Mouse (Mus musculus): Measurements from ENCODE around the gene Sufu. TPM values are rescaled to one million over a fixed set of nuclear protein-coding genes. Genes with fewer than 3 reads are reported as not detected.

The Sufu gene
- polyA plus RNA-seq, 1 experiment from 2014 or later, result 29.1 TPM

DNA sequence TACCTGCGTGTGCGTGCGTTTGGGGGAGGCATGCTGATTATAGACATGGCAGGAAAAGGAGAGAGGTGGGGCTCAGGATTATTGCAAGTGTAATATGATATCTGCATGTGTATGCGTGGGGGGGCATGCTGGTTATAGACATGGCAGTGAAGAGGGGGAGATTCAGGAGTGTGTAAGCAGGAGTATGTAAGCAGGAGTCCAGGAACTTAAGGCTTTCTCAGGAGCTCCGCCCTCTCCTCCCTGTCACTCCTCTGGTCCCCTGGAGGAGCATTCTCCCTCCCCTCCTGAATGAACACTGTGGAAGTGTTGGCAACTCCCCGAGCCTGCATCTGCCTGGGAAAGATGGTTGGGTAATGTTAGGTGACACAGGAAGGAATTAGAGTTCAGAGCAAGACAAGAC, 51.2 kb downstream of the Sufu start:
- H3K9ac ChIP-seq (replicated peaks; ENCODE audit: low read length), result no peak overlapping the region
- H3K4me3 ChIP-seq (replicated peaks; ENCODE audit: low read depth, low read length), result no peak overlapping the region
- no peak overlapping the region for H3K27ac ChIP-seq (replicated peaks; ENCODE audit: low read depth, low read length)
- 57% methylated on average over 6 of the region's 6 CpGs for WGBS
- no peaks in the 10 kb centered on the region for H3K9me3 ChIP-seq (ENCODE audit: control insufficient read depth, low read length)
- peaks cover 11% of the 10 kb centered on the region for H3K4me1 ChIP-seq (ENCODE audit: control insufficient read depth, insufficient read depth, low read length)
- H3K27me3 ChIP-seq (ENCODE audit: control insufficient read depth, insufficient read depth, low read length), result no peaks in the 10 kb centered on the region
- H3K36me3 ChIP-seq (ENCODE audit: control insufficient read depth, insufficient read depth, low read length), result no peaks in the 10 kb centered on the region
- ATAC-seq (ENCODE audit: low FRiP score, low TSS enrichment) (no peak), DNase-seq (no peak)
- no peak overlapping the region for H3K4me2 ChIP-seq (ENCODE audit: low read length)

GRCm38 (mm10) chr19:46449261-46450005, 52.7 kb downstream of the Sufu start:
- H3K9ac ChIP-seq (replicated peaks; ENCODE audit: low read length), result no peak overlapping the region; the same call in 1 of the 2 replicates
- WGBS, result 91% methylated on average over 7 of the region's 7 CpGs

GRCm38 (mm10) chr19:46452052-46452827, 55.5 kb downstream of the Sufu start:
- ATAC-seq (ENCODE audit: low FRiP score, low TSS enrichment), result peak; percentile 27; the same call in 1 of the 2 replicates

More at GRCm38 (mm10) chr19:46449261-46450005, 52.7 kb downstream of the Sufu start:
- H3K36me3 ChIP-seq (ENCODE audit: control insufficient read depth, insufficient read depth, low read length), result peaks cover 10% of the 10 kb centered on the region
- H3K4me1 ChIP-seq (ENCODE audit: control insufficient read depth, insufficient read depth, low read length), result peaks cover 3% of the 10 kb centered on the region; the same call in 1 of the 2 replicates
- H3K27ac ChIP-seq (replicated peaks; ENCODE audit: low read depth, low read length), result no peak overlapping the region
- DNase-seq (no peak), ATAC-seq (ENCODE audit: low FRiP score, low TSS enrichment) (no peak)
- no peaks in the 10 kb centered on the region for H3K27me3 ChIP-seq (ENCODE audit: control insufficient read depth, insufficient read depth, low read length)
- no peak overlapping the region for H3K4me2 ChIP-seq (ENCODE audit: low read length)
- no peaks in the 10 kb centered on the region for H3K9me3 ChIP-seq (ENCODE audit: control insufficient read depth, low read length)
- no peak overlapping the region for H3K4me3 ChIP-seq (replicated peaks; ENCODE audit: low read depth, low read length)

DNA sequence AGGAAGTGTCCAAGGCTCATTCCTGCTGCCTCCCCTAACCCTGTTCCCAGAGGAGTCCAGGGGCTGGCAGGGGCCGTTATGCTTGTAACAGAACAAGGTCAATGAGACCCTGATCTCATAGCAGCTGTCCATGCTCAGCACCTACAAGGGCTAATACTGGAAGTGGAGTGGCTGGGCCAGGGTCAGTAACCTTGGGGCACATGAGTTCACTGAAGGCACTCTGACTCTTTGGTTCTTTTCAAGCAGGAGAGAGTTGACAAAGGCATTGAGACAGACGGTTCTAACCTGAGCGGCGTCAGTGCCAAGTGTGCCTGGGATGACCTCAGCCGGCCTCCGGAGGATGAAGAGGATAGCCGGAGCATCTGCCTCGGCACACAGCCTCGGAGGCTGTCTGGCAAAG, 56.2 kb downstream of the Sufu start:
- Histone ChIP-seq H3K36me3 (ENCODE audit: control insufficient read depth, insufficient read depth, low read length) (peaks cover 24% of the 10 kb centered on the region), H3K9me3 (ENCODE audit: control insufficient read depth, low read length) (no peaks in the 10 kb centered on the region), H3K4me3 (replicated peaks; ENCODE audit: low read depth, low read length) (no peak overlapping the region), H3K9ac (replicated peaks; ENCODE audit: low read length) (no peak overlapping the region), H3K27me3 (ENCODE audit: control insufficient read depth, insufficient read depth, low read length) (no peaks in the 10 kb centered on the region), H3K4me1 (ENCODE audit: control insufficient read depth, insufficient read depth, low read length) (peaks cover 3% of the 10 kb centered on the region; the same call in 1 of the 2 replicates), H3K27ac (replicated peaks; ENCODE audit: low read depth, low read length) (no peak overlapping the region), H3K4me2 (ENCODE audit: low read length) (no peak overlapping the region)
- no peak for ATAC-seq (ENCODE audit: low FRiP score, low TSS enrichment)
- 85% methylated on average over 9 of the region's 9 CpGs for WGBS
- DNase-seq, result no peak

More at GRCm38 (mm10) chr19:46452052-46452827, 55.5 kb downstream of the Sufu start:
- no peaks in the 10 kb centered on the region for H3K9me3 ChIP-seq (ENCODE audit: control insufficient read depth, low read length)
- WGBS, result 29% methylated on average over 10 of the region's 10 CpGs
- H3K9ac ChIP-seq (replicated peaks; ENCODE audit: low read length), result no peak overlapping the region
- H3K4me2 ChIP-seq (ENCODE audit: low read length), result no peak overlapping the region
- H3K27me3 ChIP-seq (ENCODE audit: control insufficient read depth, insufficient read depth, low read length), result no peaks in the 10 kb centered on the region
- peaks cover 3% of the 10 kb centered on the region; the same call in 1 of the 2 replicates for H3K4me1 ChIP-seq (ENCODE audit: control insufficient read depth, insufficient read depth, low read length)
- no peak overlapping the region for H3K4me3 ChIP-seq (replicated peaks; ENCODE audit: low read depth, low read length)
- peaks cover 17% of the 10 kb centered on the region for H3K36me3 ChIP-seq (ENCODE audit: control insufficient read depth, insufficient read depth, low read length)
- no peak overlapping the region for H3K27ac ChIP-seq (replicated peaks; ENCODE audit: low read depth, low read length)
- peak; percentile 79 for DNase-seq

DNA sequence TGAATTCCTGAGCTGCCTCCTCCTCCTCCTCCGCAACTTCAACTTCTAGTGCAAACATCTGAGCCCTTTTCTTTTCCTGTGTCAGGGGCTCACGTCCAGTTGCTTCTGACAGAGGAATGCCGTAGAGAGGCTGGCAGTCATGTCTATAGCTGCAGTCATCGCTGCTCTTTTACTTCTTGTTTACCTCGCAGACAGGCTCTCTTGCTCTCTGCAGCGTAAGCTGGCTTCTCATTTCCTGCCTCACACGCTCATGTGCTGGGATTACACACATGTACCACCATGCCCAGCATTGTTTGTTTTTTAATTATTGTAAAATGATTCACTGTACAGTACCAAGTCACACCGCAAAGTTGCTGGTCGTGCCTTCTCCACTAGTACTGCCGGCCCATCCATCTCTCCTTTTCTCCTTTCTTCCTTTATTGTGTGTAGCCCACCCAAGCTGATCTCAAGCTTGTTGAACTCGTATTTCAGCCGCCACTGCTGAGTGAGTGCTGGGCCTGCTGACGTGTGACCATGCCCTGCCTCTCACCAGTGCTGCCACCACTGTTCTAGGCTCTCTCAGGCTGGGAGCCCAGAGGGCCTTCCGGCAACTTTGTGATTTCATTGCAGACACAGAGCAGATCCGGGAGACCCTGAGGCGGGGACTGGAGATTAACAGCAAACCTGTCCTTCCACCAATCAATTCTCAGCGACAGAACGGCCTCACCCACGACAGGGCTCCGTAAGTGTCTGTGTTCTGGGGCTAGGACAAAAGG, 57.6 kb downstream of the Sufu start:
- peaks cover 25% of the 10 kb centered on the region for H3K36me3 ChIP-seq (ENCODE audit: control insufficient read depth, insufficient read depth, low read length)
- H3K4me1 ChIP-seq (ENCODE audit: control insufficient read depth, insufficient read depth, low read length), result no peaks in the 10 kb centered on the region
- WGBS, result 70% methylated on average over 20 of the region's 20 CpGs
- H3K4me2 ChIP-seq (ENCODE audit: low read length), result no peak overlapping the region
- DNase-seq (no peak), ATAC-seq (ENCODE audit: low FRiP score, low TSS enrichment) (no peak)
- H3K9ac ChIP-seq (replicated peaks; ENCODE audit: low read length), result no peak overlapping the region
- H3K27ac ChIP-seq (replicated peaks; ENCODE audit: low read depth, low read length), result 0 out of 2 replicates have a peak overlapping the region, but pooled peaks have one; percentile 20
- H3K27me3 ChIP-seq (ENCODE audit: control insufficient read depth, insufficient read depth, low read length), result no peaks in the 10 kb centered on the region
- no peak overlapping the region for H3K4me3 ChIP-seq (replicated peaks; ENCODE audit: low read depth, low read length)
- H3K9me3 ChIP-seq (ENCODE audit: control insufficient read depth, low read length), result no peaks in the 10 kb centered on the region

DNA sequence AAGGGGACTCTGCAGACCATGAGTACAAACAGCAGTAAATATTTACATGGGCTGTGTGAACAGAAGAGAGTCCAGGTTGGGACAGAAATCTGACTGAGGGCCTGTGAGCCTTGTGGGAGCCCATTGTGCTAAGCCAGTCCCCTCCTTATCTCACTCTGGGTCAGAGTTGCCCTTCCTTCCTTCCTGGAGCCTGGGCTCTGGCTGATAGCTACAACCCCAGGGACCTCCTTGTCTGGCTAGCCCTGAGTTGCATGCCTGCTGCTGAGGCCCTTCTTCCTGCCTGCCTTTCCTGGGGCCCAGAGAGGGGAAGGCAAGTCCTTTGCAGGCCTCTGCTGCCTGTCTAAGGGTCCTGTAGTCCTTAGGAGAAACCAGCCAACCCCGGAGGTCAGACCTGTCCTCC, 58.3 kb downstream of the Sufu start:
- Histone ChIP-seq H3K4me2 (ENCODE audit: low read length) (no peak overlapping the region), H3K27ac (replicated peaks; ENCODE audit: low read depth, low read length) (0 out of 2 replicates have a peak overlapping the region, but pooled peaks have one; percentile 20), H3K9me3 (ENCODE audit: control insufficient read depth, low read length) (no peaks in the 10 kb centered on the region), H3K4me3 (replicated peaks; ENCODE audit: low read depth, low read length) (no peak overlapping the region), H3K9ac (replicated peaks; ENCODE audit: low read length) (no peak overlapping the region), H3K36me3 (ENCODE audit: control insufficient read depth, insufficient read depth, low read length) (peaks cover 31% of the 10 kb centered on the region), H3K4me1 (ENCODE audit: control insufficient read depth, insufficient read depth, low read length) (no peaks in the 10 kb centered on the region), H3K27me3 (ENCODE audit: control insufficient read depth, insufficient read depth, low read length) (no peaks in the 10 kb centered on the region)
- 50% methylated on average over 1 of the region's 1 CpGs for WGBS
- DNase-seq, result no peak
- no peak for ATAC-seq (ENCODE audit: low FRiP score, low TSS enrichment)

DNA sequence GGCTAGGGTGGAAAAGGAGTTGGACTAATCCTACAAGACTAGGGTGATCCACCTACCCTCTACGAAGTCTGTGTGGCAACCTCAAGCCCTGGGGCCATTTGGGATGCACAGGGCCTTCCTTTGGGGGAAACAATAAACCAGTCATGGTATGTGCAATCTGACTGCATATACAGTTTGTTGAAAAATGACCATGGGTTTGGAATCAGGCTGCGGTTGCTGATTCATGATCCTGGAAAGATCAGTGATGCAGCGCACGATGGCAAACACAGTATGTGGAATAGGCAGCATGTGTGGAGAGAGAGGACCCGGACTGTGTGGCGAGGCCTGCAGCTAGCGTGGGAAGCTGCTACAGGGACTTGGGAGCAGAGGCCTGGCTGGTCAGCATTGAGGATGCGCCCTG, 58.9 kb downstream of the Sufu start:
- no peak for ATAC-seq (ENCODE audit: low FRiP score, low TSS enrichment)
- H3K27me3 ChIP-seq (ENCODE audit: control insufficient read depth, insufficient read depth, low read length), result no peaks in the 10 kb centered on the region
- WGBS, result 92% methylated on average over 8 of the region's 8 CpGs
- DNase-seq, result no peak
- no peak overlapping the region for H3K9ac ChIP-seq (replicated peaks; ENCODE audit: low read length)
- H3K36me3 ChIP-seq (ENCODE audit: control insufficient read depth, insufficient read depth, low read length), result peaks cover 34% of the 10 kb centered on the region
- H3K9me3 ChIP-seq (ENCODE audit: control insufficient read depth, low read length), result no peaks in the 10 kb centered on the region
- H3K27ac ChIP-seq (replicated peaks; ENCODE audit: low read depth, low read length), result no peak overlapping the region
- no peak overlapping the region for H3K4me3 ChIP-seq (replicated peaks; ENCODE audit: low read depth, low read length)
- H3K4me1 ChIP-seq (ENCODE audit: control insufficient read depth, insufficient read depth, low read length), result no peaks in the 10 kb centered on the region
- H3K4me2 ChIP-seq (ENCODE audit: low read length), result no peak overlapping the region

DNA sequence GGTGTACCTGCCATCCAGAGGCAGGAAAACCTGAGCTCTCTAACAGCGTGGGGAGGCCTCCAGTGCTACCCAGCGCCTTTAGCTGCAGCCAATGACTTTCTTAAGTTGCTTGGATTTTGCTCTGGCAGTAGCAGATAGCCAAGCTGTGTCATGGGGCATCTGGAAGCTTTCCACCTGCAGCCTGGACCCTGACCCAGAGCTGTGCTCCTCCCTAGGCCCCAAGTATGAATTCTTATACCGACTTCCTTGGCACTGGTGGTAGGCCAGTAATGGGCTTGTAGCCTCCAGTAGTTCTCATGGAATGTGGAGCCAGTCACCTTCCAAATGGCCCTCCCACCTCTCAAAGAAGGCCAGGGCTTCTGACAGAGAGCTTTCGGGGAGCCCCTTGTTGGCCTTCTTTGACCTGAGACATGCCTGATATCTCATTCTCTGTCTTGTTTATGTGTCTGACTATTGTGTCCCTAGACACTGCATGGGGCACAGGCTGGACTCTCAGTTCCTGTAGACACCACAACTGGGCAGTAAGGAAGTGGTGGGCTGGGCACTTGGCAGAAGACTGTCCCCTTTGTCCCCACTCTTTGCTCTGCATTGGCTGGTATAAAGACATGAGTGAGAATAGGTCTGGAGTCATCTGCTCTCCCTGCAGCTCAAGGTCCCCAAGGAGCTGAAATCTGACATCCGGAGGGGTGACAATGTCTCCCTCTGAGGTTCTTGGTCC, 59.5 kb downstream of the Sufu start:
- no peak for ATAC-seq (ENCODE audit: low FRiP score, low TSS enrichment)
- WGBS, result 91% methylated on average over 5 of the region's 5 CpGs

More for the DNA sequence above, 59.5 kb downstream of the Sufu start:
- Histone ChIP-seq H3K9me3 (ENCODE audit: control insufficient read depth, low read length) (no peaks in the 10 kb centered on the region), H3K4me1 (ENCODE audit: control insufficient read depth, insufficient read depth, low read length) (no peaks in the 10 kb centered on the region), H3K9ac (replicated peaks; ENCODE audit: low read length) (no peak overlapping the region), H3K27me3 (ENCODE audit: control insufficient read depth, insufficient read depth, low read length) (no peaks in the 10 kb centered on the region), H3K4me2 (ENCODE audit: low read length) (no peak overlapping the region), H3K36me3 (ENCODE audit: control insufficient read depth, insufficient read depth, low read length) (peaks cover 38% of the 10 kb centered on the region), H3K4me3 (replicated peaks; ENCODE audit: low read depth, low read length) (no peak overlapping the region), H3K27ac (replicated peaks; ENCODE audit: low read depth, low read length) (0 out of 2 replicates have a peak overlapping the region, but pooled peaks have one; percentile 13)
- no peak for DNase-seq

All from midbrain, embryonic 14.5 days (tissue).